Mouse (Mus musculus): ENCODE data around the gene Lrrc56. TPM values are rescaled to one million over a fixed set of nuclear protein-coding genes. Genes with fewer than 3 reads are reported as not detected.

Lrrc56 gene
- polyA plus RNA-seq, 1 experiment, result 131 TPM

GRCm38 (mm10) chr7:141173323-141173850, 20.6 kb upstream of the Lrrc56 start:
- Histone ChIP-seq H3K4me3 (ENCODE audit: control insufficient read depth, low read depth, low read length) (no peak overlapping the region; the same call in 1 of the 2 replicates), H3K4me1 (ENCODE audit: control insufficient read depth, insufficient read depth, low read length) (peaks cover 2% of the 10 kb centered on the region), H3K27me3 (ENCODE audit: control insufficient read depth, insufficient read depth, low read length) (no peaks in the 10 kb centered on the region), H3K36me3 (ENCODE audit: control insufficient read depth, insufficient read depth, low read length) (no peaks in the 10 kb centered on the region), H3K27ac (ENCODE audit: control insufficient read depth, insufficient read depth, low read depth, low read length) (peak overlapping the region; percentile 95)
- TF ChIP-seq CTCF (IDR thresholded peaks at IDR 0.05; ENCODE audit: control insufficient read depth, insufficient read depth, insufficient replicate concordance, low read depth, low read length), result no peak
- no peak for TF ChIP-seq POLR2A (IDR thresholded peaks at IDR 0.05; ENCODE audit: control insufficient read depth, low read depth, low read length)

GRCm38 (mm10) chr7:141175068-141175467, 18.9 kb upstream of the Lrrc56 start:
- TF ChIP-seq POLR2A (IDR thresholded peaks at IDR 0.05; ENCODE audit: control insufficient read depth, low read depth, low read length), result no peak
- no peak for TF ChIP-seq CTCF (IDR thresholded peaks at IDR 0.05; ENCODE audit: control insufficient read depth, insufficient read depth, insufficient replicate concordance, low read depth, low read length)
- H3K27me3 ChIP-seq (ENCODE audit: control insufficient read depth, insufficient read depth, low read length), result no peaks in the 10 kb centered on the region

GRCm38 (mm10) chr7:141176173-141176572, 17.8 kb upstream of the Lrrc56 start:
- Histone ChIP-seq H3K27ac (ENCODE audit: control insufficient read depth, insufficient read depth, low read depth, low read length) (no peak overlapping the region), H3K4me3 (ENCODE audit: control insufficient read depth, low read depth, low read length) (no peak overlapping the region), H3K36me3 (ENCODE audit: control insufficient read depth, insufficient read depth, low read length) (no peaks in the 10 kb centered on the region), H3K4me1 (ENCODE audit: control insufficient read depth, insufficient read depth, low read length) (no peaks in the 10 kb centered on the region; the same call in 1 of the 2 replicates), H3K27me3 (ENCODE audit: control insufficient read depth, insufficient read depth, low read length) (no peaks in the 10 kb centered on the region)
- TF ChIP-seq CTCF (IDR thresholded peaks at IDR 0.05; ENCODE audit: control insufficient read depth, insufficient read depth, insufficient replicate concordance, low read depth, low read length), result peak; percentile 89; the same call in 1 of the 2 replicates
- TF ChIP-seq POLR2A (IDR thresholded peaks at IDR 0.05; ENCODE audit: control insufficient read depth, low read depth, low read length), result no peak

More at GRCm38 (mm10) chr7:141175068-141175467, 18.9 kb upstream of the Lrrc56 start:
- no peak overlapping the region for H3K4me3 ChIP-seq (ENCODE audit: control insufficient read depth, low read depth, low read length)
- H3K4me1 ChIP-seq (ENCODE audit: control insufficient read depth, insufficient read depth, low read length), result no peaks in the 10 kb centered on the region; the same call in 1 of the 2 replicates
- H3K27ac ChIP-seq (ENCODE audit: control insufficient read depth, insufficient read depth, low read depth, low read length), result no peak overlapping the region
- no peaks in the 10 kb centered on the region for H3K36me3 ChIP-seq (ENCODE audit: control insufficient read depth, insufficient read depth, low read length)

GRCm38 (mm10) chr7:141188194-141188593, 5.8 kb upstream of the Lrrc56 start:
- TF ChIP-seq POLR2A (IDR thresholded peaks at IDR 0.05; ENCODE audit: control insufficient read depth, low read depth, low read length) (no peak), CTCF (IDR thresholded peaks at IDR 0.05; ENCODE audit: control insufficient read depth, insufficient read depth, insufficient replicate concordance, low read depth, low read length) (no peak)
- no peaks in the 10 kb centered on the region for H3K27me3 ChIP-seq (ENCODE audit: control insufficient read depth, insufficient read depth, low read length)
- H3K36me3 ChIP-seq (ENCODE audit: control insufficient read depth, insufficient read depth, low read length), result no peaks in the 10 kb centered on the region
- H3K4me1 ChIP-seq (ENCODE audit: control insufficient read depth, insufficient read depth, low read length), result peaks cover 6% of the 10 kb centered on the region
- no peak overlapping the region for H3K27ac ChIP-seq (ENCODE audit: control insufficient read depth, insufficient read depth, low read depth, low read length)
- no peak overlapping the region for H3K4me3 ChIP-seq (ENCODE audit: control insufficient read depth, low read depth, low read length)

- TF ChIP-seq POLR2A (IDR thresholded peaks at IDR 0.05; ENCODE audit: control insufficient read depth, low read depth, low read length) (no peak), CTCF (IDR thresholded peaks at IDR 0.05; ENCODE audit: control insufficient read depth, insufficient read depth, insufficient replicate concordance, low read depth, low read length) (no peak)
- no peaks in the 10 kb centered on the region for H3K36me3 ChIP-seq (ENCODE audit: control insufficient read depth, insufficient read depth, low read length)
Measured at GRCm38 (mm10) chr7:141188733-141189132, 5.2 kb upstream of the Lrrc56 start.

GRCm38 (mm10) chr7:141190220-141190619, 3.7 kb upstream of the Lrrc56 start:
- H3K4me1 ChIP-seq (ENCODE audit: control insufficient read depth, insufficient read depth, low read length), result peaks cover 7% of the 10 kb centered on the region
- TF ChIP-seq POLR2A (IDR thresholded peaks at IDR 0.05; ENCODE audit: control insufficient read depth, low read depth, low read length) (no peak), CTCF (IDR thresholded peaks at IDR 0.05; ENCODE audit: control insufficient read depth, insufficient read depth, insufficient replicate concordance, low read depth, low read length) (no peak)
- no peak overlapping the region for H3K27ac ChIP-seq (ENCODE audit: control insufficient read depth, insufficient read depth, low read depth, low read length)
- H3K27me3 ChIP-seq (ENCODE audit: control insufficient read depth, insufficient read depth, low read length), result no peaks in the 10 kb centered on the region
- no peak overlapping the region for H3K4me3 ChIP-seq (ENCODE audit: control insufficient read depth, low read depth, low read length)
- H3K36me3 ChIP-seq (ENCODE audit: control insufficient read depth, insufficient read depth, low read length), result no peaks in the 10 kb centered on the region

More at GRCm38 (mm10) chr7:141188733-141189132, 5.2 kb upstream of the Lrrc56 start:
- Histone ChIP-seq H3K4me3 (ENCODE audit: control insufficient read depth, low read depth, low read length) (no peak overlapping the region), H3K4me1 (ENCODE audit: control insufficient read depth, insufficient read depth, low read length) (peaks cover 7% of the 10 kb centered on the region), H3K27me3 (ENCODE audit: control insufficient read depth, insufficient read depth, low read length) (no peaks in the 10 kb centered on the region), H3K27ac (ENCODE audit: control insufficient read depth, insufficient read depth, low read depth, low read length) (no peak overlapping the region)

GRCm38 (mm10) chr7:141191036-141191435, 2.9 kb upstream of the Lrrc56 start:
- Histone ChIP-seq H3K4me1 (ENCODE audit: control insufficient read depth, insufficient read depth, low read length) (peaks cover 7% of the 10 kb centered on the region), H3K4me3 (ENCODE audit: control insufficient read depth, low read depth, low read length) (no peak overlapping the region), H3K27me3 (ENCODE audit: control insufficient read depth, insufficient read depth, low read length) (no peaks in the 10 kb centered on the region), H3K36me3 (ENCODE audit: control insufficient read depth, insufficient read depth, low read length) (no peaks in the 10 kb centered on the region), H3K27ac (ENCODE audit: control insufficient read depth, insufficient read depth, low read depth, low read length) (no peak overlapping the region)
- TF ChIP-seq POLR2A (IDR thresholded peaks at IDR 0.05; ENCODE audit: control insufficient read depth, low read depth, low read length) (no peak), CTCF (IDR thresholded peaks at IDR 0.05; ENCODE audit: control insufficient read depth, insufficient read depth, insufficient replicate concordance, low read depth, low read length) (no peak)
